Mouse (Mus musculus): Measurements from ENCODE around the gene Mael.

DNA sequence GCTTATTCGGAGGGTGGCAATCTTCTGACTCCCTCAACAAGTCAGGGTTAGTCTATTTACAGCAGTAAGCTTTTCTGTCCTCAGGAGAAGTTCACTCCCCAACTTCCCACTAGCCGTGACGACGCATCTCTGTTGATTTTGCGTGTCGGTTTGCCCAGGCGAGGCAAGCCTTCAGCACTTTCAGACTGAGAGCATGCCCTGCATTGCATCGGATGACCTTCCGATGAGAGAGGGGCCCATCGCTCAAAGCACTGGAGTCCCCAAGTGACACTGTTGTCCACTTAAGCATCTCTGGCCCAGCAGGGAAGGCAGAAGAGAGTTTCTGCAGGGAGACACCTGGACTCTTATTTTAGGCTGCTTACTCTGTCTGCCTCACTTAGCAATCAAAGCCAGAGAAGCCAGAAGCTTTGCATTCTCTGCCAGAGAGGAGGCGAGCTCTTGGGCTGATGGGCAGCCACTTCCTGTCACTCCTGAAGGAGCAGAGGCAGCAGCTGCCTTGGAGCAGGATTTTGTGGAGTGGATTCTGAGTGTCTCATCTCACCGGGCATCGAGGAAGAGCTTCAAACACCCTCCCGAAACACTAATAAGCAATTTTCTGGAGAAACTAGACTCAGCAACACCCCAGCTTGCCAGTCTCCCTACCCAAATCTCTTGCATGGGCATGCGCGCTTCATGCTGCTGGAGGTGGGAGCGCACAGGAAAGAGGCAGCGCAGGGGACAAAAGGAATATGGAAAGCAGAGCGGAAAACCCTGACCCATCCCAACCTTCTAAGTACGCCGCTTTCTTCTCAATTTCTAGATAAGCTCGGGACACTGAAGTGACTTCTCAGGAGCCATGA is 53.9 kb downstream of the Mael start:
- TF ChIP-seq CTCF (IDR thresholded peaks at IDR 0.05; ENCODE audit: low read depth, low read length): no peak
- TF ChIP-seq POLR2A (IDR thresholded peaks at IDR 0.05; ENCODE audit: insufficient read depth, low read length): no peak
- TF ChIP-seq EP300 (IDR thresholded peaks at IDR 0.05; ENCODE audit: insufficient read depth, low read depth, low read length): no peak

Measured in ES-Bruce4 (cell line).